Mouse (Mus musculus) adrenal gland, adult 18-20 months (tissue): ENCODE results near the gene P4ha3. TPM values are rescaled to one million over a fixed set of nuclear protein-coding genes. Genes with fewer than 3 reads are reported as not detected.

Experiments
- total RNA-seq, 2 experiments: library from RNA; stranded (reverse); gene quantifications; 1 replicate in 1 of 2; 2 replicates in 1 of 2; pipeline ENCODE4 v1.2.3; 2021

P4ha3 gene
- total RNA-seq, 2 experiments from 2014 or later = 0.27 to 0.38 TPM

Other genes with a start within 250 kb of the P4ha3 start
- 10 to 100 TPM; 17.5 to 17.6 TPM for gene Pold3, start 164.0 kb upstream of the P4ha3 start, total RNA-seq
- 1 to 10 TPM; 3.4 to 4.1 TPM for gene Lipt2, start 126.2 kb upstream of the P4ha3 start, total RNA-seq
- 1 to 10 TPM in 1 of 2 experiments, under 1 TPM in 1; 0.56 to 1.1 TPM for gene Kcne3, start 109.0 kb upstream of the P4ha3 start, total RNA-seq
- 1 to 10 TPM; 3.5 to 4.5 TPM for gene Pgm2l1, start 58.1 kb upstream of the P4ha3 start, total RNA-seq
- 10 to 100 TPM; 17.4 to 20.2 TPM for gene C2cd3, start 86.7 kb downstream of the P4ha3 start, total RNA-seq
- gene Ppme1, start 86.8 kb downstream of the P4ha3 start, total RNA-seq = 10 to 100 TPM; 74.6 to 77.5 TPM
- 10 to 100 TPM; 19.5 to 30.1 TPM for gene Ucp3, start 187.5 kb downstream of the P4ha3 start, total RNA-seq
- 100 to 1,000 TPM; 218 to 286 TPM for gene Ucp2, start 207.8 kb downstream of the P4ha3 start, total RNA-seq
- gene Dnajb13, start 229.4 kb downstream of the P4ha3 start, total RNA-seq = under 1 TPM in 1 of 2 experiments, not detected in 1; 0.83 TPM